ENCODE assay signal across 8 mouse cellular contexts in genomic region chr3:84581696-84582022, GRCm38 (mm10). TPM values are rescaled to one million over a fixed set of nuclear protein-coding genes. Genes with fewer than 3 reads are reported as not detected.
DNase-seq lines count a peak whose midpoint lies in the region; ATAC-seq and TF ChIP-seq lines count a peak whose summit lies in the region.

No protein-coding gene starts in this region.

- ATAC-seq in kidney, postnatal 0 days (replicated peaks; ENCODE audit: low FRiP score, low read depth) = no peak; the same call in 1 of the 2 replicates

- 0% methylated on average over 4 of the region's 4 CpGs for WGBS in kidney, postnatal 0 days

- H3K4me2 ChIP-seq in kidney, postnatal 0 days (ENCODE audit: low read length) = peak overlapping the region; percentile 51

- no peaks in the 10 kb centered on the region for H3K36me3 ChIP-seq in kidney, postnatal 0 days (ENCODE audit: insufficient read depth, low read length)

- peak overlapping the region; percentile 96 for H3K27ac ChIP-seq in kidney, postnatal 0 days
- peak overlapping the region; percentile 67 for H3K27ac ChIP-seq in brown adipose tissue, adult 24 weeks (replicated peaks; ENCODE audit: low read depth, low read length)

- no peaks in the 10 kb centered on the region for H3K27me3 ChIP-seq in kidney, postnatal 0 days (ENCODE audit: insufficient read depth, low read length)

- peak overlapping the region; percentile 60 for H3K4me3 ChIP-seq in kidney, postnatal 0 days (replicated peaks; ENCODE audit: low read depth, low read length)
- H3K4me3 ChIP-seq in brown adipose tissue, adult 24 weeks (ENCODE audit: insufficient read depth, low read depth, low read length) = peak overlapping the region; percentile 96

- no peaks in the 10 kb centered on the region for H3K9me3 ChIP-seq in kidney, postnatal 0 days (replicated peaks; ENCODE audit: low read length)

- H3K4me1 ChIP-seq in kidney, postnatal 0 days (replicated peaks; ENCODE audit: insufficient read depth, low read length) = no peaks in the 10 kb centered on the region; the same call in 1 of the 2 replicates
- peaks cover 7% of the 10 kb centered on the region; the same call in 1 of the 2 replicates for H3K4me1 ChIP-seq in brown adipose tissue, adult 24 weeks (ENCODE audit: control insufficient read depth, insufficient read depth, insufficient read length, low read length)

- TF ChIP-seq CTCF in kidney, postnatal 0 days (IDR thresholded peaks at IDR 0.05; ENCODE audit: low read depth) = 0 out of 2 replicates have a peak, but pooled peaks have one; percentile 8

- peak overlapping the region; percentile 74 for H3K9ac ChIP-seq in kidney, postnatal 0 days (ENCODE audit: low read depth, low read length)

- DNase-seq in kidney, postnatal 0 days (ENCODE audit: low spot score) = no peak
- DNase-seq in kidney, adult 11 months = no peak
- peak; percentile 53 for DNase-seq in induced T-regulatory cell, adult 2 months (ENCODE audit: low read depth)
- DNase-seq in naive thymus-derived CD4-positive, alpha-beta T cell, adult 2 months (ENCODE audit: low read depth) = peak; percentile 69
- no peak for DNase-seq in urinary bladder, postnatal 4 days (ENCODE audit: low spot score in 2 of 2)
- no peak for DNase-seq in layer of hippocampus, postnatal 14 days (ENCODE audit: low spot score in 2 of 2)
- no peak for DNase-seq in retina, postnatal 1 day

RNA-seq across cellular contexts. Expression of gene Arfip1, which starts 0.8 kb away (rescaled TPM):
- polyA plus RNA-seq in kidney, postnatal 0 days (2015; fragmentation: Nextera tagmentation; extraction: Ambion mirVana) = 62.7 and 65.2 TPM in 2 replicates
- polyA plus RNA-seq in brown adipose tissue, adult 24 weeks (2012; ENCODE audit: insufficient read depth, insufficient read length, missing spikeins) = 24.8 and 28.3 TPM in 2 replicates
- total RNA-seq in layer of hippocampus, postnatal 14 days (2021) = 10 to 100 TPM; 19.3 to 21.8 TPM

RNA-seq across cellular contexts. Expression of gene Tigd4, which starts 11.7 kb away (rescaled TPM):
- polyA plus RNA-seq in kidney, postnatal 0 days (2015; fragmentation: Nextera tagmentation; extraction: Ambion mirVana) = 0.04 and 0.05 TPM in 2 replicates
- polyA plus RNA-seq in brown adipose tissue, adult 24 weeks (2012; ENCODE audit: insufficient read depth, insufficient read length, missing spikeins) = not detected in 2 replicates
- total RNA-seq in layer of hippocampus, postnatal 14 days (2021) = under 1 TPM; 0.12 to 0.21 TPM

Comparison
In these comparisons a context has a peak if more than half of its experiments do, and no peak if none do; other contexts are left out.
1. DNase-seq: peak in induced T-regulatory cell, adult 2 months (single experiment) and naive thymus-derived CD4-positive, alpha-beta T cell, adult 2 months (single experiment); none in kidney, postnatal 0 days (single experiment), kidney, adult 11 months (single experiment), urinary bladder, postnatal 4 days (0 of 2), layer of hippocampus, postnatal 14 days (0 of 2) and retina, postnatal 1 day (single experiment).